Mouse (Mus musculus) midbrain, postnatal 0 days (tissue): ENCODE measurements at regions not wholly inside any gene's neighbourhood (a gene's known extent, or its start where the extent isn't known, plus 50 kb on each side); places are given as distances from the start of the nearest gene placed in this dataset.

Experiments
- ATAC-seq: fragments of 200-750 bp; cut with Nextera tagmentation; 2 replicates; pipeline ENCODE4 v1.8.0; 2017; ENCODE audit warnings: moderate number of reproducible peaks, mild to moderate bottlenecking, moderate TSS enrichment, moderate library complexity; ENCODE audit not compliant: low FRiP score
- DNase-seq: peaks from one replicate; pipeline ENCODE4 v3.0.0-alpha.2; 2015; ENCODE audit warnings: low spot score
- H3K27ac ChIP-seq: fragments of 300-500 bp; sonication (generic); 2 replicates; pipeline ENCODE4 v1.5.1; 2014; ENCODE audit warnings: low read depth, mild to moderate bottlenecking, low read length, mixed read lengths
- H3K27me3 ChIP-seq: fragments of 300-500 bp; sonication (generic); 2 replicates; pipeline ENCODE4 v1.6.1; 2014; ENCODE audit warnings: low read length, control low read depth, mixed read lengths; ENCODE audit not compliant: insufficient read depth
- H3K36me3 ChIP-seq: fragments of 300-500 bp; sonication (generic); 2 replicates; pipeline ENCODE4 v1.6.1; 2014; ENCODE audit warnings: low read length, control low read depth, mixed read lengths; ENCODE audit not compliant: insufficient read depth
- H3K4me1 ChIP-seq: fragments of 300-500 bp; sonication (generic); 2 replicates; pipeline ENCODE4 v1.6.1; 2014; ENCODE audit warnings: mild to moderate bottlenecking, control low read depth, antibody characterized with exemption, low read length, mixed read lengths; ENCODE audit not compliant: insufficient read depth
- H3K4me2 ChIP-seq: fragments of 300-500 bp; sonication (generic); 2 replicates; pipeline ENCODE4 v1.6.1; 2014; ENCODE audit warnings: low read depth, mild to moderate bottlenecking, low read length, mixed read lengths; ENCODE audit not compliant: poor library complexity, severe bottlenecking
- H3K4me3 ChIP-seq: fragments of 300-500 bp; sonication (generic); 2 replicates; pipeline ENCODE4 v1.5.1; 2014; ENCODE audit warnings: low read depth, mild to moderate bottlenecking, low read length, moderate library complexity
- H3K9ac ChIP-seq: fragments of 300-500 bp; sonication (generic); replicated peaks from 2 replicates; pipeline ENCODE4 v1.6.1; 2014; ENCODE audit warnings: mild to moderate bottlenecking, low read length, moderate library complexity, mixed read lengths; ENCODE audit not compliant: poor library complexity, severe bottlenecking
- H3K9me3 ChIP-seq: fragments of 300-500 bp; sonication (generic); 2 replicates; pipeline ENCODE4 v1.6.1; 2016; ENCODE audit warnings: low read length, control low read depth
- CTCF ChIP-seq: IDR thresholded peaks from 2 replicates; pipeline ENCODE4 v1.5.1; 2016; ENCODE audit warnings: antibody characterized with exemption, mild to moderate bottlenecking
- WGBS: fragments of 180-500 bp; shearing (Covaris S2); extraction: QIAGEN DNeasy Blood & Tissue Kit; methylation state at CpG from one replicate; pipeline ENCODE4 v1.1.7; 2014; 5-methylcytosine and 5-hydroxymethylcytosine counted together

DNA sequence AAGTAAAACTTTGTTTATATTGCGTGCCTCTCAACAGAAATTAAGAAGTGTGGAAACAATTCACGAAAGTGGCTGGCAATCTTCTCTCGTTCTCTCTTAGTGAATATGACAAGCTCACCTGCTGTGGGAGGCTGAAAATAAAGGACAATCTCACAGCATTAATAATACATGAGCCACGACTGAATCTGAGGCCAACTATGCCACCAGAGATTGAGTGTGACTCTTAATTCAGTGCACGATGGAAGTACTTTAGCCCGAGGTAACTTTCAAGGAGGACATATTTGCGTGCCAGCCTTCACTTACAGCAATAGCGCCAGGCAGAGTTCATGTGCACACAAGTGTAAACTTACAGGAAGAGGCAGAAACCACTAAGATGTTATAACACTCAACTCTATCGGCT is 760.6 kb upstream of the Epha5 start:
- TF ChIP-seq CTCF, result no peak
- H3K27ac ChIP-seq, result no peak overlapping the region
- WGBS, result 35% methylated on average over 9 of the region's 9 CpGs
- no peaks in the 10 kb centered on the region for H3K27me3 ChIP-seq
- no peaks in the 10 kb centered on the region for H3K9me3 ChIP-seq
- H3K4me2 ChIP-seq, result 0 out of 2 replicates have a peak overlapping the region, but pooled peaks have one; percentile 12
- ATAC-seq (no peak; the same call in 1 of the 2 replicates), DNase-seq (peak; percentile 25)
- no peaks in the 10 kb centered on the region for H3K36me3 ChIP-seq
- no peak overlapping the region for H3K4me3 ChIP-seq
- H3K4me1 ChIP-seq, result no peaks in the 10 kb centered on the region
- no peak overlapping the region for H3K9ac ChIP-seq

DNA sequence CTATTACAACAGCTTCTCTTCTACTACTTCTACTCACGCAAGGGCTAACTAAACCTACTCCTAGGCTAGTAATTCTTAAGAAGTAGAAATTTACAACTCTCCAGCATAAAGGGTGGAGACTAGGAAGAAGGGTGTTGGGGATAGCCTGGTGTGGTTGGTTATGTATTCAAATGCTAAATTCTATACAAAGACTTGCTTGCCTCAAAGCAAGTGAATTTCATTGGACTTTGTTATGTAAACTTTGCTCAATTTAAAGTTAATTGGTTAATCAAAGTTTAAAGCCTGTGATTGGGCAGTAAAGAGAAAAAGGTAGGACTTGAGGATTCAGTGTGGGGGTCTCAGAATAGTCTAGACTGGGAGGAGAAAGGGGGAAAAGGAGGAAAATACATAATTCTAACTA is 756.7 kb upstream of the Epha5 start:
- Histone ChIP-seq H3K36me3 (no peaks in the 10 kb centered on the region), H3K4me2 (no peak overlapping the region), H3K4me3 (no peak overlapping the region), H3K27me3 (no peaks in the 10 kb centered on the region), H3K27ac (no peak overlapping the region), H3K9ac (no peak overlapping the region), H3K4me1 (no peaks in the 10 kb centered on the region), H3K9me3 (no peaks in the 10 kb centered on the region)
- 98% methylated on average over 1 of the region's 1 CpGs for WGBS
- ATAC-seq (no peak), DNase-seq (no peak)
- no peak for TF ChIP-seq CTCF

DNA sequence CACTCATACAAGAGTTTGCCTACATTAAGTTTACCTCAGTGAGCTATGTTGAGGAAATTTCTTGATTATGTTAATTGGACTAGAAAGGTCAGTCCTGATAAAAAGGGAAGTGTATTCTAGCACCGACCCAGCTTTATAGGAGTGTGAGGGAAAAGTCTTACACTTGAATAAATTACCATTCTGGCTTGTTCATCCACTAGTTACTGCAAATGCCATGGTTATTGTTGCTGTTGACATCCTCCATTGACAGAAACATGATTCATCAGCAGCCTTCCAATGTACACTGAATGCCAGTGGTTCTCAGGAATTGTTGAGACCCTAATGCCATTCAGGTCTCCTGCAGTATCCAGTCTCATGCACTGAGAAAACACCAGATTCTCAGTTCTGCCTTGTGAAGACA is 738.7 kb upstream of the Epha5 start:
- H3K9me3 ChIP-seq, result no peaks in the 10 kb centered on the region
- 49% methylated on average over 1 of the region's 1 CpGs for WGBS
- no peaks in the 10 kb centered on the region for H3K4me1 ChIP-seq
- H3K36me3 ChIP-seq, result no peaks in the 10 kb centered on the region
- H3K4me3 ChIP-seq, result no peak overlapping the region
- no peak overlapping the region for H3K27ac ChIP-seq
- H3K9ac ChIP-seq, result no peak overlapping the region
- no peaks in the 10 kb centered on the region for H3K27me3 ChIP-seq
- DNase-seq (no peak), ATAC-seq (no peak)
- TF ChIP-seq CTCF, result no peak
- no peak overlapping the region for H3K4me2 ChIP-seq

DNA sequence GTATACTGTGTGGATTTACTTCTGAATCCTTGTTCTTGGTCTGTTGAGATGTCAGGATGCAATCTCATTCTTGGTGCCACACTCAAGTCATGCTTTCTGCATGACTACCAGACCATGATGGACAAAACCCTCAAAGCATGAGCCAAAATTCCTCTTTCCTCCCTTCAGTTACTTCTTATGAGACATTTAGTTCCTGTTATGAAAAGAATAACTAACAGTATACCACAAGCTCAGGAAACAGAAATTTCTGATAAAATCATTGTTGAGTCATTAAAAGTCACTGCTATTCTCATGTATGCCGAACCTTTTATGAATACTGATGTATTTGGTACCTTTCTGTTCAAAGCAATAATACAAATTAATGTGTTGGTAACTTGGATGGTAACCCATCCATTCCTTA is 738.0 kb upstream of the Epha5 start:
- no peaks in the 10 kb centered on the region for H3K27me3 ChIP-seq
- ATAC-seq (no peak), DNase-seq (no peak)
- no peaks in the 10 kb centered on the region for H3K36me3 ChIP-seq
- H3K4me3 ChIP-seq, result no peak overlapping the region
- H3K9ac ChIP-seq, result no peak overlapping the region
- H3K4me2 ChIP-seq, result no peak overlapping the region
- 76% methylated on average over 1 of the region's 1 CpGs for WGBS
- no peak overlapping the region for H3K27ac ChIP-seq
- TF ChIP-seq CTCF, result no peak
- H3K9me3 ChIP-seq, result no peaks in the 10 kb centered on the region
- H3K4me1 ChIP-seq, result no peaks in the 10 kb centered on the region
